Mouse (Mus musculus): ENCODE measurements at regions not wholly inside any gene's neighbourhood (a gene's known extent, or its start where the extent isn't known, plus 50 kb on each side); places are given as distances from the start of the nearest gene placed in this dataset.

- peaks cover 4% of the 10 kb centered on the region; the same call in 1 of the 2 replicates for H3K9me3 ChIP-seq (ENCODE audit: control insufficient read depth, low read length)
- no peak for TF ChIP-seq GATA1 (IDR thresholded peaks at IDR 0.05; ENCODE audit: low read length)
- TF ChIP-seq TAL1 (IDR thresholded peaks at IDR 0.05; ENCODE audit: low read length): no peak
These were observed 191.8 kb downstream of the Atp23 start for GRCm38 (mm10) chr10:126709219-126709917.

GRCm38 (mm10) chr10:126708730-126709129 lies 192.4 kb downstream of the Atp23 start:
- H3K27me3 ChIP-seq (ENCODE audit: control insufficient read depth): no peaks in the 10 kb centered on the region
- no peaks in the 10 kb centered on the region for H3K4me1 ChIP-seq (ENCODE audit: control insufficient read depth)
- no peak overlapping the region for H3K4me3 ChIP-seq (replicated peaks)
- TF ChIP-seq TAL1 (IDR thresholded peaks at IDR 0.05; ENCODE audit: low read length) (no peak), GATA1 (IDR thresholded peaks at IDR 0.05; ENCODE audit: low read length) (no peak)
- H3K9me3 ChIP-seq (ENCODE audit: control insufficient read depth, low read length): peaks cover under 1% of the 10 kb centered on the region; the same call in 1 of the 2 replicates
- no peaks in the 10 kb centered on the region for H3K36me3 ChIP-seq (ENCODE audit: control insufficient read depth)

More at GRCm38 (mm10) chr10:126709219-126709917, 191.8 kb downstream of the Atp23 start:
- H3K27me3 ChIP-seq (ENCODE audit: control insufficient read depth): no peaks in the 10 kb centered on the region
- no peaks in the 10 kb centered on the region for H3K4me1 ChIP-seq (ENCODE audit: control insufficient read depth)
- H3K4me3 ChIP-seq (replicated peaks): no peak overlapping the region
- H3K36me3 ChIP-seq (ENCODE audit: control insufficient read depth): no peaks in the 10 kb centered on the region

- TF ChIP-seq TAL1 (IDR thresholded peaks at IDR 0.05; ENCODE audit: low read length): no peak
- no peak for TF ChIP-seq GATA1 (IDR thresholded peaks at IDR 0.05; ENCODE audit: low read length)
- no peaks in the 10 kb centered on the region; the same call in 1 of the 2 replicates for H3K9me3 ChIP-seq (ENCODE audit: control insufficient read depth, low read length)
- no peaks in the 10 kb centered on the region for H3K4me1 ChIP-seq (ENCODE audit: control insufficient read depth)
- H3K4me3 ChIP-seq (replicated peaks): no peak overlapping the region
- H3K27me3 ChIP-seq (ENCODE audit: control insufficient read depth): no peaks in the 10 kb centered on the region
- H3K36me3 ChIP-seq (ENCODE audit: control insufficient read depth): no peaks in the 10 kb centered on the region
These were observed 192.9 kb downstream of the Atp23 start for GRCm38 (mm10) chr10:126708215-126708614.

DNA sequence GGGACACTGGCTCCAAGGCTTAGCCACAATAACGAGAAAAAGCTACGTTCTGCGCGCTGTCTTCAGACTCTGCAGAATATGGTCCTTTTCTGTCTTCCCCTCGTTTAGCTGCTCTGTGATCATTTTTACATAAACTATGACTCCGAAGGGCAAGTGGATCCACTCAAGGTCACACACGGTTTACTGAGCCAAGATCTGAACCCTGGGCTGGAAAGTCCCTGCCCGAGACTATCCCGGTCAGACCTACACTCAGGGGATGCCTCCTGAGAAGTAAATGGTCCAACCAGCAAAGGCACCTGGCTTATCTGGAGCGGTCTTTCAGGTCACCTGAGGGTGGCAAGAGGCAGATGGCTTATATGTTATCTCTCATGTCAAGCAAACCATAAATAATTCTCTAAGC lies 204.1 kb downstream of the Atp23 start:
- peaks cover 17% of the 10 kb centered on the region for H3K9me3 ChIP-seq (ENCODE audit: control insufficient read depth, low read length)
- no peak overlapping the region for H3K4me3 ChIP-seq (replicated peaks)
- H3K36me3 ChIP-seq (ENCODE audit: control insufficient read depth): no peaks in the 10 kb centered on the region
- H3K4me1 ChIP-seq (ENCODE audit: control insufficient read depth): no peaks in the 10 kb centered on the region
- TF ChIP-seq TAL1 (IDR thresholded peaks at IDR 0.05; ENCODE audit: low read length) (no peak), GATA1 (IDR thresholded peaks at IDR 0.05; ENCODE audit: low read length) (no peak)
- H3K27me3 ChIP-seq (ENCODE audit: control insufficient read depth): no peaks in the 10 kb centered on the region

- Histone ChIP-seq H3K36me3 (ENCODE audit: control insufficient read depth) (no peaks in the 10 kb centered on the region), H3K4me1 (ENCODE audit: control insufficient read depth) (no peaks in the 10 kb centered on the region), H3K9me3 (ENCODE audit: control insufficient read depth, low read length) (peaks cover 36% of the 10 kb centered on the region), H3K27me3 (ENCODE audit: control insufficient read depth) (no peaks in the 10 kb centered on the region), H3K4me3 (replicated peaks) (no peak overlapping the region)
- no peak for TF ChIP-seq GATA1 (IDR thresholded peaks at IDR 0.05; ENCODE audit: low read length)
- no peak for TF ChIP-seq TAL1 (IDR thresholded peaks at IDR 0.05; ENCODE audit: low read length)
These were observed 210.1 kb downstream of the Atp23 start for GRCm38 (mm10) chr10:126690914-126691673.

- Histone ChIP-seq H3K27me3 (ENCODE audit: control insufficient read depth) (no peaks in the 10 kb centered on the region), H3K9me3 (ENCODE audit: control insufficient read depth, low read length) (peaks cover 11% of the 10 kb centered on the region), H3K4me3 (replicated peaks) (no peak overlapping the region), H3K4me1 (ENCODE audit: control insufficient read depth) (no peaks in the 10 kb centered on the region), H3K36me3 (ENCODE audit: control insufficient read depth) (no peaks in the 10 kb centered on the region)
- TF ChIP-seq TAL1 (IDR thresholded peaks at IDR 0.05; ENCODE audit: low read length): no peak
- no peak for TF ChIP-seq GATA1 (IDR thresholded peaks at IDR 0.05; ENCODE audit: low read length)
These were observed 220.6 kb downstream of the Atp23 start for GRCm38 (mm10) chr10:126680275-126681184.

- Histone ChIP-seq H3K36me3 (ENCODE audit: control insufficient read depth) (no peaks in the 10 kb centered on the region), H3K27me3 (ENCODE audit: control insufficient read depth) (no peaks in the 10 kb centered on the region), H3K4me3 (replicated peaks) (no peak overlapping the region), H3K9me3 (ENCODE audit: control insufficient read depth, low read length) (peaks cover 13% of the 10 kb centered on the region), H3K4me1 (ENCODE audit: control insufficient read depth) (no peaks in the 10 kb centered on the region)
- TF ChIP-seq GATA1 (IDR thresholded peaks at IDR 0.05; ENCODE audit: low read length): no peak
- no peak for TF ChIP-seq TAL1 (IDR thresholded peaks at IDR 0.05; ENCODE audit: low read length)
These were observed 221.7 kb downstream of the Atp23 start for GRCm38 (mm10) chr10:126679224-126680120.

DNA sequence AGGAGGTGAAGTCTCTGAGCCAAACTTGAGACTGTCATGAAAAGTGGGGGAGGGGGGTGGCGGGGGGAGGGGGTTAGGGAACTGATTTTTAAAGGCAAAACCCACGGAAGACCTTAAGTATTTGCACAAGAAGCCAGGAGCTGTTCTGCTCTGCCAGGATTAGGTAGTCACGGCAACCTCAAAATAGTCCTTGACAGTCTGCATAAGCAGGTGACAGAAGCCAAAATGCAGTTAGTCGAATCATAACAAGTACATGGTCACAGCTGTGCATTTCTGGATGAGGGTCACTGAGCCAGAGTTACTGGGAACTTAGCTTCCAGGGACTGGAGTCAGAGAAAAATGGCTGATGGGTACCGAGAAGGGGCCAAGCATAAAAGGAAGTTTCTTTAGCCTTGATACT lies 227.7 kb downstream of the Atp23 start:
- TF ChIP-seq TAL1 (IDR thresholded peaks at IDR 0.05; ENCODE audit: low read length): no peak
- TF ChIP-seq GATA1 (IDR thresholded peaks at IDR 0.05; ENCODE audit: low read length): no peak
- Histone ChIP-seq H3K9me3 (ENCODE audit: control insufficient read depth, low read length) (peaks cover 25% of the 10 kb centered on the region), H3K36me3 (ENCODE audit: control insufficient read depth) (no peaks in the 10 kb centered on the region), H3K4me3 (replicated peaks) (no peak overlapping the region), H3K27me3 (ENCODE audit: control insufficient read depth) (no peaks in the 10 kb centered on the region), H3K4me1 (ENCODE audit: control insufficient read depth) (no peaks in the 10 kb centered on the region)

All from erythroblast, embryonic 14.5 days (primary cell).